Mouse (Mus musculus): ENCODE measurements around the gene Tmem40.

Tmem40 gene

DNA sequence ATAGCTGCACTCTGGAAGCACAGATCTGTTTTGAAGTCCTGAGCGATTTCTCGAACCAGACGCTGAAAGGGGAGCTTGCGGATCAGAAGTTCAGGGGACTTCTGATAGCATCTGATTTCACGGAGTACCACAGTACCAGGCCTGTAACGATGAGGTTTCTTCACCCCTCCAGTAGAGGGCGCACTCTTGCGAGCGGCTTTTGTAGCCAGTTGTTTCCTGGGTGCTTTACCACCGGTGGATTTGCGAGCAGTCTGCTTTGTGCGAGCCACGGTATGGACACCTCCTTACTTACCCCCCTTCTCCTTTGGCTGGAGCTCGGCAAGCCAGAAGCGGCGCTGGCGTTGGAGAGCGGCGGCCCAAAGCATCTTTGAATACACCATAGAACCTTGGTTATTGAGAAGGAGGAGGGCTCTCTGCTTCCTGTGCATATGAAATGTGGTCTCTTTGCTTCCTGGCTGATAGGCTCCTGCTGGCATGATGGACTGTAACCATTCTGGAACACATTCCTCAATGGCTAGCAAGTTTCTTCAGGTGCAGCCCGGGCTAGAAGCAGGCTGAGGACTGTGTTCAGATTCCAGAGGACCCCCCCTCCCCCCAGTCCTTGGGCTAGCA is 8.0 kb upstream of the Tmem40 start:
- no peak for DNase-seq (ENCODE audit: low read depth, low spot score)

DNA sequence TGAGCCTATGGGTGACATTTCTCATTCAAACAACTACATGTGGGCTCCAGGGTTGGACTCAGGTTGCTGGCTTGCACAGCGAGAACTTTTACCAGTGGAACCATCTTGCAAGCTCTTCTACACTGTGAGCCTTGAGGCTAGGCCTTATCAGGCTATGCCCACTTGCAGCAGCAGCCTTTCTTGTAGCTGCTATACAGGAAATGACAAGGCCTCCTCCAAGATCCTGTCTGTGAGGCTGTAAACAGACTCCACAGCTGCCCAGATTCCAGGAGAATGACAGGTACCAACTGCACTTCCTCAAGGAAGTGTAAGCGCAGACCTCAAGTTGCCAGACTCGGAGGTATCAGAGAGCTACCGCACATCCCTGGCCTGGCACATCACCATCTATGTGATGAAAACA is 6.0 kb upstream of the Tmem40 start:
- no peak for DNase-seq (ENCODE audit: low read depth, low spot score)

DNA sequence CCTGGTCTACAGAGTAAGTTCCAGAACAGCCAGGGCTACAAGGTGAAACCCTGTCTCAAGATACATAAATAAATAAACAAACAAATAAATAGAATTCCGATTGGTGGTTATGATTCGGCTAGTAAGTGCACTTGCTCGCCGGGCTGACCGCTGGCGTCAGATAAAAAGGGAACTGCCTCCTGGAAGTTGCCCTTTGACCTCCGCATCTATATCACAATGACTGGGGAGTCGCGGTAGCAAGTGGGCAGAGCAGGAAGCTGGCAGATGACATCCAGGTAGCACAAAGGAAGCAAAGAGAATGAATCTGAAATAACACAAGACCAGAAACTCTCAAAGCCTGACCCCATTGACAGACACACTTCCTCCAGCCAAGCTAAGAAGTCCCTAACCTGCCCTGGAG is 5.1 kb upstream of the Tmem40 start:
- no peak for DNase-seq (ENCODE audit: low read depth, low spot score)

DNA sequence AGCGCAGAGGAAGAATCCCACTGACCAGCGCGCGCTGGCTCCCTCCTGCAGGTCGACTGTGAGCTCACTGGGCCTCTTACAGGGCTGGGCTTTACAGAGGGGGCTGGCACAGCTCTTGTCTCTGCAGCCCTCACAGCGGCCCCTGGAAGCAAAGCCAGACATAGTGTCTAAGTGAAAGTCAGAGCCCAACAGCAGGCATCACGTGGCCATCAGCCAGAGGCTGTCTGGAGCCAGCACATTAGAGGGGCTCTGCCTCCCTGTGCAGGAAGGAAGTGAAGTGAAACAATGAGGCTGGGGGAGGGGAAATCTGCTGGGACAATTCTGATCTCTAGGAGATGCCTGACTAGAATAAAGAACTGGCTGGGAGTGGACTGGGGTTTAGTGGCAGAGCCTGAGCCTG is 2.0 kb upstream of the Tmem40 start:
- DNase-seq (ENCODE audit: low read depth, low spot score), result peak; percentile 58

DNA sequence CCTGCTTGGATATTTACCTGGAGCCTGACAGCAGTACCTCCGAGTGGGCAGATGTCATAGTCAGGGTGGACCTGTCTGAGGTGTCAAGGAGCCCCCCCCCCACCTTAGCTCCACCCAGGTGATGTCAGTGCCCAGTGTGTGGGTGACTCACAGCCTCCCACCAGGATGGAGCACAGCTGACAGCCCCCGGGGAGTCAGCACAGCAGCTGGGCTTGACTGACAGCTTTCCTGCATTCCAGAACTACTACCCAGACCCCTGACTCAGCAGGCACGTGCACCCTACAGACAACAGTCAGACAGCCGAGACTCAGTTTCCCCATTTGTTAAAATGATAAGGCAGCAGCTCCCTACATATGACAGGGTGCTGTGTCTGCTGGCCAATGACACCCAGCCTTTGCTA is 1.2 kb downstream of the Tmem40 start:
- DNase-seq (ENCODE audit: low read depth, low spot score), result no peak

DNA sequence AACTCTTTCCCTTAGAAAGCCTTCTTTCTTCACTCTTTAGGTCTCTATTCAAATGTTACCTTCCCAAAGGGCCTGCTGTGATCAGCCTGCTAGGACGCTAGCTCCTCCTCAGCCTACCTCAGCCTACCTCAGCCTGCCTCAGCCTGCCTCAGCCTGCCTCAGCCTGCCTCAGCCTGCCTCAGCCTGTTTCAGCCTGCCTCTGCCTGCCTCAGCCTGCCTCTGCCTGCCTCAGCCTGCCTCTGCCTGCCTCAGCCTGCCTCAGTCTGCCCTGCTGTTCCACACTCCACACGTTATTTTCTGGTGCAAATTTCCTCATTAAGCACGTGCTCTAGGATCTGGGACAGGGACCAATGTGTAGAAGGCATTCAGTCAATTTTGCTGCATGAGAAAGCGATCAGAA is 2.1 kb downstream of the Tmem40 start:
- no peak for DNase-seq (ENCODE audit: low read depth, low spot score)

DNA sequence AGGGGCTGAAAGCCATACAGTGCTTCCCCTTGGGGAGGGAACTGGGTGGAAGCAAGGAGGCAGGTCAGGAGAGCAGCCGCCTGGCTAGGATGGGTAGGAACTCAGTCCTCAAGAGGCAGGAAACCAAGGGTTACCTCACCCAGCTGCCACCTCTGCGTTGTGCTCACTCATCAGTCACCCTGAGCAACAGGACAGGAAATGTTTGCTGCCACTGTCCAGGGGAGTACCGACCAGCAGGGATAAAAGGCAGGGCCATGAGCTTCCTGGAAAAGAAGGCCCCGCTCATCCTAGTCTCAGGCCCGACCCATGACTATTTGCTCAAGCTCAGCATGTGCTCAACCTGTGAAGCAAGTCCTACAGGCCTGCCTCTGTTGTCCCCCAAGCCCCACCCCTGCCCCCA is 2.7 kb downstream of the Tmem40 start:
- no peak for DNase-seq (ENCODE audit: low read depth, low spot score)

DNA sequence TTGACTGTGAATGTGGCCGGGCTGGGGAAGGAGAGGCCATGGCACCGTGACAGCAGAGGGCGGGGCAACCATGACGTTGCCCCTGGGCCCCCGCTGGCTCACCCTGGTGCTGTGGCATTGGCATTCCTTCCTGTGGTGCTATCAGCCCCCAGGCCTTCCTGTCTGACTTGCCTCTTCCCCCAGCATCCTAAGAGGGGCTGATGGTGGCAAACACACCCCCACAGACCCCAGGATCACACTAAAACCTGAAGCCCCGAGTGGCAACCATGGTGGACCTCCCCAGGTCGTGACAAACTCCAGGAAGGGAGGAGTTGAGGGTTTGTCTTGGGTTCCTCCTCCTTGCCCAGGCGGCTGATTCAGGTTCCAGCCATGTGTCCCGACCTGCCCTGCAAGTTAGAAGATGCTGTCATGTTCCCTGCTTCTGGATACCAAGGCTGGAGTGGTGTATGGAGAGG is 3.2 kb downstream of the Tmem40 start:
- DNase-seq (ENCODE audit: low read depth, low spot score), result no peak

DNA sequence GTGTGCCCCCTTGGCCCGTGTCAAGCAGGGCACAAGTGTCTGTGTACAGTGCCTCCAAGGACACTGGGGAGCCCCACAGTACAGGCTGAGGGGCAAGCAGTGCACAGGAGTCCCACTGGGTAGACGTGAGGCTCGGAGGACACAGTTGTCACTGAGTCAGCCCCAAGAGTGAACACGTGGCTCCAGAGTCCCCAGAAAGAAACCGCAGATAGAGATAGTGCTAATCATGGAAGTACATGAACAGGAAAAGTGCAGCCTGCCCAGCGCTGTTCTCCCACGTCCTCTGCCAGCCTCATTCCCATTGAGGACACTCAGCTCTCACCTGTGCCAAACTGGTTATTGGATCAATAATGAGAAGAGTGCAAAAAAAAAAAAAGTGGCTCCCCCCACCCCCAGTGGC is 6.7 kb downstream of the Tmem40 start:
- no peak for DNase-seq (ENCODE audit: low read depth, low spot score)

DNA sequence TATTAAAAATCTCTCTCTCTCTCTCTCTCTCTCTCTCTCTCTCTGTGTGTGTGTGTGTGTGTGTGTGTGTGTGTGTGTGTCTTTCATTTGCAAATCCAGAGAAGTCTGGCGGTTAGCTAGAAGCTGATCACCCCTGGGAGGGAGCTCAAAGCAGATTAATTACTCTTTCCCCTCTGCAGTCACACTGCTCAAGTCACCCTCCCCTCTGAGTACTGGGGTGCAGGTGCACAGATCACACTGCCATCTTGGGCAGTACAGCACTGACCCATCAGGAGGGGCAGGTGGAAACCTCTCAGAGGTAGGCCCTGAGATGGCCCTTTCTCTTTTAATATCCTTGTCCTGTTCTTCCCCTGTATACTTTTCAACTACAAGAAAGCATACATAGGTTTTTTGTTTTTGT is 15.9 kb downstream of the Tmem40 start:
- DNase-seq (ENCODE audit: low read depth, low spot score), result no peak

DNA sequence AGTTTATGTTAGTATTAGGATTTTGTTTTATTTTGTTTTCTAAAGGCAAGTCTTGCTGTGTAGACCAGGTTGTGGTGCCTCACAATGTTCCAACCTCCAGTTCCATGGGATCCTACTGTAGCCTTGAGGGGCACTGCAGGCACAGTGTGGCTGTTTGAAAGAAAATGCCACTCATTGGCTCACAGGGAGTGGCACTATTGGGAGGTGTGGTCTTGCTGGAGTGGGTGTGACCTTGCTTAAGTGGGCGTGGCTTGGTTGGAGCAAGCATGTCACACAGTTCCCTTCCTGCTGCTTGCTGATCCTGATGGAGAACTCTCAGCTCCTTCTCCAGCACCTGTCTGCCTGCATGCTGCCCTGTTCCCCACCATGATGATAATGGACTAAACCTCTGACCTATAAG is 18.6 kb downstream of the Tmem40 start:
- no peak for DNase-seq (ENCODE audit: low read depth, low spot score)

DNA sequence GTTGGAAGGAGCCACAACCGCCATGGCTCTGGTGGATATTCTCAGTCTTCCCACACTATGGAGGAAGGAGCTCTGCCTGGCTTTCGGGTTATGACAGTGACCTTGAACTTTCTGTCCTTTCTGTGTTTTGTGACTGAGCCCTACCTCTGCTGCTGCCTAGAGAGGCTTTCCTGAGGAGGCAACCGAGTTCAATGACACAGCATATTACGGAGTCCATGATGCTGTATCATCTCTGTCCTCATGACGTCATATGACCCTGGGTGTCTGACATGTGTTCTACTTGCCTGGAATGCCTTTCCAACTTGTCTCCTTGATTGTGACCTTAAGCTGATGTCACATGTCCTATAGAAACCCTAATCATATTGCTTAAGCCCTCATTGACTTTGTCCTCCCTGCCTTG is 23.2 kb downstream of the Tmem40 start:
- no peak for DNase-seq (ENCODE audit: low read depth, low spot score)

DNA sequence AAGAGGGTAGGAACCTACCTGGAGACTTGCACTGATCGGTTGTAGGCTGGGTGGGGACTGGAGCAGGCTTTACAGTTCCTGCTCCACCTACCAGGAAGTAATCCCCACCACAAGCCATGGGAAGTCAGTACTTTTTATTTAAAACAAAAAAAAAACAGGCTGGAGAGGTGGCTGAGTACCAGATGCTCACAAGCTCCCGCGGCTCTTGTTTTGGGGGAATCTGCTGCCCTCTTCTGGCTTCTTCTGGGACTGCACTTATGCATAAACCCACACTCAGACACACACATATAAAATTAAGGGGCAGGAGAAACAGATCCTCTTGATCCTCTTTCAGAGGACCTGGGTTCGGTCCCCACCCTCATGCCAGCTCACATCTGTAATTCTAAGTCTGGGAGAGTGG is 27.3 kb downstream of the Tmem40 start:
- DNase-seq (ENCODE audit: low read depth, low spot score), result no peak

DNA sequence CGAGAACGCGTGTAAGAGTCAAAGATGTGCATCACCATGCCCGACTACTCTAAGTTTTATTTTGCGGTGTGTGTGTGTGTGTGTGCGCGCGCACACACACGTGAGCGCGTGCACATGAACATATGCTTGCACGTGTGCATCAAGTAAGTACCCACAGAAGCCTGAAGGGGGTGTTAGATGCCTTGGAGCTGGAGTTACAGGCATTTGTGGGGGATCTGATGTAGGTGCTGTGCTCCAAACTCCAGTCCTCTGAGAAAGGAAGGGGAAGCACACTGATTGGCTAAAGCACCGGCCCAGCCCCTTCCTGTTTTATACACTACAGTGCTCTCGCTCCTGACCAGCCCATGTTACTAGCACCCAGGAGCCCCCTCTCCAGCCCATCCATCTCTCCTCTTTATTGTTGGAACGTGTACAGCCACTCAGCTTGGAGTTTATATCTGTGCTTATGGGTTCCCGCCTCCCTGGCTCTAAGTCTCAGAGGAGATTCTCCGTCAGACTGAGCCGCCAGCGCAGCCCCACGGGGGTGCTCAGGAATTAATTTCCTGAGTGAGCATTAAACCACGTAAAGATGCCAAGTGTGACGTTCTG is 29.8 kb downstream of the Tmem40 start:
- DNase-seq (ENCODE audit: low read depth, low spot score), result no peak

DNA sequence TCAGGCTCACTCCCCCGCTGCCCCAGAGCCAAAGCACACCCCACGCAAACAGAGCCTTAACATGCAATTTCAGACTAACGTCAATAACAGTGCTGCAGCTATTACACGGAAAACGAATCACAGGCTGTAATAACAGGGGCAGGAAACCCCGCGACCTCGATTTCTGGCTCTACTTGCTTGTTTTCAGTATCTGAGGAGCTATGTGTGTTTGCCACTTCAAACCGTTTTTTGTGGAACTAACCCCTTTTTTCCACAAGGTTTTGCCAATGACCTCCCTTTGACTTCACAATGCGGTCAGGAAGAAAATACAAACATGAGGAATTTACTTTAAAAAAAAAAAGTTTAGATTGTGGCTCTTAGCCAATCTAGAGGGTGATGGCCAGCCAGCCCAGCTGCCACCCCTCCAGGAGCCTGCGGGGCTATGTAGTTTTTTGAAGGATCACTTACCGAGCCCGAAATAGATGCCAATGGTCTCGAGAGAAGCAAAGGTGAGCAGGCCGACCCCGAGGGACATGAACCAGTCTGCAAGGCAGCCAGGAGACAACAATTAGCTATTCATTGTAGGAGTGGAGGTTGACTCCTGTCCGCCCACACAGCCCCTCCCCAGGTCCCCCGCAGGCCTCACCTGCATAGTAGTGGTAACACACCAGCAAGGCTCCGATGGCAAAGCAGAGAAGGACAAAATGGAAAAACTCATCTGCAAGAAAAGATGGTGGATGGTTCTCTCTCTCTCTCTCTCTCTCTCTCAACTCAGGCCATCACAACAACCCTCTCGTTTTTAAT is 31.5 kb downstream of the Tmem40 start:
- DNase-seq (ENCODE audit: low read depth, low spot score), result no peak

DNA sequence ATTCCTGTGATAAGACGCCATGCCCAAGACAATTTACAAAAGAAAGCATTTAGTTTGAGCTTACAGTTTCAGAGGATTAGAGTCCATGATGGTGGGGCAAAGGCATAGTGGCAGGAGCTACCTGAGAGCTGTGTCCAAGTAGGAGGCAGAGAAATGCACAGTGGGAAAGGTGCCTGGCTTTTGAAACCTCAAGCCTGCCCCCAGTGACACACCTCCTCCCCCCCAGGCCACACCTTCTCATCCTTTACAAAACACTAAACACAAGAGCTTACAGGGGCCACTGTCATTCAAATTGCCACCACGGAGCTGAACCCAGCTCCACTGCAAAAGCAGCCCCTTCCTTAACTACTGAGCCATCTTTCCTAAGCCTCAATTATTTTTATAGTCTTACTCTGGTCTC is 34.6 kb downstream of the Tmem40 start:
- DNase-seq (ENCODE audit: low read depth, low spot score), result no peak

DNA sequence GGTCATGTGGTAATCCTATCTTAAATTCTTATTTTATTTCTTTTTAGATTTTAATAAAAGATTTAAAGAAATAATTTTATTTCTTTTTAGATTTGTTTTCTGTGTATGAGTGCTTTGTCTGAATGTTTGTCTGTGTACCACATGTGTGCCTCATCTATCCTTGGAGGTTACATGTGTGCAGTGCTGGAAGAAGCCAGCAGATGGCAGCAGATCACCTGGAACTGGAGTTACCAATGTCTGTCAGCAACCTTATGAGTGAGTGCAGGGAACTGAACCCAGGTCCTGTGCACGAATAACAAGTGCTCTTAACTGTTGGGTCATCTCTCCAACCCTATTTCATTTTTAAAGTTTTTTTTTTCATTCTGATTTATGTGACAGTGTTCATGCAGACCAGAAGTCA is 35.1 kb downstream of the Tmem40 start:
- no peak for DNase-seq (ENCODE audit: low read depth, low spot score)

DNA sequence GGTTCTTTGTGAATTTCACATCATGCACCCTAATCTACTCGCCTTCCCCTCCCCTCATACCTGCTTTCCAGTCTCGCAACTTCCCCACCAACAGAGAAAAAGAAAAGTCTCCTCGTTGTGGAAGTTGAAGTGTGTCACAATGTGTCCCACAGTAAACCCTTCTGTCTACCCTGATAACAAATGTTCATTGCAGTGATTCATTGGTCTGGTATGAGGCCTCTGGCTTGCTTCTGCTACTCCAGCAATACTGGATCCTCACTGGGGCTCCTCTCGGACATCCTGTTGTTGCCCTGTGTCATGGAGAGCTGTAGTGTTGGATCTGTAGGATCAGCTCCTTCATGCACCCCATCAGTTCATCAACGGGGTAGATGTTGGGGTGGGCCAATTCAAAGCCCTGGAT is 40.0 kb downstream of the Tmem40 start:
- no peak for DNase-seq (ENCODE audit: low read depth, low spot score)

DNA sequence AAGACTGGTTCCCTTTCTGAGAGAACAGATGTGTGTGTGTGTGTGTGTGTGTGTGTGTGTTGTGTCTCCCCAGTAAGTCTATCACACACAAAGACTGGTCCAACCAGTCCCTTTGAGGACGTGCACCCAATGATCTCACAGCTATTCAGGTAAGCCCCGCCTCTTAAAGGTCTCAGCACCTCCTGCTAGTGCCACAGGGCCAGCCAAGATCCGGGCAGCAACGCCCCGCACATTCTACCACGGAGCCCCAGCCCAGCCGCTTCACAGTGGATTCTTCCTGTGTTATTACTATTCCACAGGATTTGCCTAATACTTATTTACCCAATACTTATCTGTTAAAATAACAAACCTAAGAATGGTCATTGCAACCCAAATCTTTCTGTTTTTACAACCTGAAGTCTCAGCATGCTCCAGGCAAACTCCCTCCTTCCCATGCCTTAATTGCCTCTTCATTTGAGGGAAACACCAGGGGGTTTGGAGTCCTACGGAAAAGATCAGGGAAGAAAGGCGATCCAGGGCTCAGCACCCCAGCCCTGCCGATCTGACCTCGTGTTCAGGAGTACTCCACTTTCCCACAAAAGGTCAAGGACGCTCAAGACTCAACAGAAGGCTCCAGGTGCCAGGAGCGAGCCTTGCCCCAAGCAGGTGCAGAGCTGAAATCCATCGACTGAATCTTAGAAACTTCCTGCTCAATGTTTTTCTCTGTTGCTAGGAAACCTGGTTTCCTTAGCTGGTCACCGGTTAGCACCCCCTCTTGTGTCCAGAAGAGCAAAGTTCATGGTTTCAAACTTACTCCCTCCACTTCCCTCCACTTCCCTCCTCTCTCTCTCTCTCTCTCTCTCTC is 44.3 kb downstream of the Tmem40 start:
- DNase-seq (ENCODE audit: low read depth, low spot score), result peak; percentile 30

DNA sequence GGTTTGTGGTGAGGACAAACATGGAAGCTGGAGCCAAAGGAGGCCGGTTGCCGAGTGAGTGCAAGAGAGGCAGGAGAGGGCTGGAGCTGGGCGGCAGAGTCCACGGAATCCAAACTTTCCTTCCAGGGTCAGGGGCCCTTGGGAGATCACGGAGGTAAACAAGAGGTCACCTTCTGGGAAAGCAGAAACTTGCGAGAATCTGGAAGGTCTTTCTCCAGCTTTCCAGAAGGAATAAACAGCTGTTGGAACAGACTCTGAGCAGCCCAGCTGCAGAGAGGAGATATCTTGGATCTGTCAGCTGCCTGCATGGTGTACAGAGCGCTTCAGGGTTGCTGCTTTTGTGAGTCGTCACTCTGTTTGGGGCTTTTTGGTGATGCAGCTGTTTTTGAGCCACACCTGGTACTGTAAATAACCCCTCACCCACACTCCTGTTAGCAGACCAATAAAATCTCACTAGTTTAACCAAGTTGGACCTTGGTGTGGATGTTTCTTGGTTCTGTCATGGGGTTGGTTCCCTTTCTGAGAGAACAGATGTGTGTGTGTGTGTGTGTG is 45.0 kb downstream of the Tmem40 start:
- no peak for DNase-seq (ENCODE audit: low read depth, low spot score)

DNA sequence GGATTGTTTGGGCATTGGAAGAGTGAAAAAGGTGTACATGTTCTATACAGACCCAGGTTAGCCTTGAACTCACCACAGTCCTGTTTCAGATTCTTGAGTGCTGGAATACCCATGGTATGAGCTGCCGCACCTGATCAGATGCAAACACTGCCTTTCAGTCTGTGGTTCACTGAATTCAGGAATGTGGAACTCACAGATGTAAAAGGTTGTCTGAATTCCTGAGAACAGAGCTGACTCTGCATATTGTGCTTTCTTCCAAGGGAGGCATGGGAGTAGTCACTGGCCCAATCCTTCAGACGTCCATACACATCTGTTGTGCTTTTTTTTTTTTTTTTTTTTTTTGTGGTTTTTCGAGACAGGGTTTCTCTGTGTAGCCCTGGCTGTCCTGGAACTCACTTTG is 50.9 kb downstream of the Tmem40 start:
- DNase-seq (ENCODE audit: low read depth, low spot score), result no peak

DNA sequence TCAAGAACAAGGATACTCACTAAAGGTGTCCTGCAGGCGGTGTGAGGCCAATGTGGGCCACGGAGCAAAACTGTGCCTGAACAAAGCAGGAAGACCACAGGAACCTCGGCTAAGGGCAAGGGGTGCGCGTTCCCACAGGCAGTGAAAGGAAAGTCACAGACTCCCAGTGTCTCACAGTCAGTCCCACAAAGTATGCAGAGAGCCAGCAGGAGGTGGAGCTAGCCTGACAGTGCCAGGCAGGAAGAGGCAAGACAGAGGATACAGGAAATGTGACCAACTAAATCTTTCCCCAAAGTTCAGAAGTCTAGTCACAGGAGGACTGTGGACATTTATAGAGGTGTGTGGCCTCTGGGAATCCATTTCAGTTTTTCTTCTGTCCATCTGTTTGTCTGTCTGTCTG is 59.3 kb downstream of the Tmem40 start:
- no peak for DNase-seq (ENCODE audit: low read depth, low spot score)

Data from brain, embryonic 18.5 days (tissue).